Mouse (Mus musculus) heart, postnatal 0 days (tissue): ENCODE results near the gene Lypla2. TPM values are rescaled to one million over a fixed set of nuclear protein-coding genes. Genes with fewer than 3 reads are reported as not detected.
"Not testable (repeated sequence)": the region's sequence is repeated elsewhere in the genome, so short reads cannot be mapped to it uniquely, and the experiment has no call there.

Experiments
- ATAC-seq: fragments of 200-750 bp; cut with Nextera tagmentation; 2 replicates; pipeline ENCODE4 v1.8.0; 2017; ENCODE audit warnings: low read depth, moderate number of reproducible peaks, moderate library complexity; ENCODE audit not compliant: insufficient read depth
- DNase-seq: peaks from one replicate; pipeline ENCODE4 v3.0.0-alpha.2; 2016; ENCODE audit warnings: low spot score
- H3K27ac ChIP-seq: fragments of 300-500 bp; sonication (generic); 2 replicates; pipeline ENCODE4 v1.5.1; 2014; ENCODE audit warnings: low read depth, mild to moderate bottlenecking
- H3K27me3 ChIP-seq: fragments of 300-500 bp; sonication (generic); 2 replicates; pipeline ENCODE4 v1.6.1; 2014; ENCODE audit warnings: low read length, mixed read lengths; ENCODE audit not compliant: control insufficient read depth, insufficient read depth
- H3K36me3 ChIP-seq: fragments of 300-500 bp; sonication (generic); replicated peaks from 2 replicates; pipeline ENCODE4 v1.6.1; 2014; ENCODE audit warnings: low read length, mixed read lengths; ENCODE audit not compliant: control insufficient read depth, insufficient read depth
- H3K4me1 ChIP-seq: fragments of 300-500 bp; sonication (generic); 2 replicates; pipeline ENCODE4 v1.6.1; 2014; ENCODE audit warnings: antibody characterized with exemption; ENCODE audit not compliant: control insufficient read depth, insufficient read depth
- H3K4me2 ChIP-seq: fragments of 300-500 bp; sonication (generic); 2 replicates; pipeline ENCODE4 v1.6.1; 2014; ENCODE audit warnings: low read depth, mild to moderate bottlenecking, low read length, moderate library complexity
- H3K4me3 ChIP-seq: fragments of 300-500 bp; sonication (generic); 2 replicates; pipeline ENCODE4 v1.5.1; 2014; ENCODE audit warnings: low read depth, low read length
- H3K9ac ChIP-seq: fragments of 300-500 bp; sonication (generic); replicated peaks from 2 replicates; pipeline ENCODE4 v1.6.1; 2014; ENCODE audit warnings: low read depth, low read length, mixed read lengths
- H3K9me3 ChIP-seq: fragments of 300-500 bp; sonication (generic); replicated peaks from 2 replicates; pipeline ENCODE4 v1.6.1; 2016; ENCODE audit warnings: low read length; ENCODE audit not compliant: control insufficient read depth
- CTCF ChIP-seq: IDR thresholded peaks from 2 replicates; pipeline ENCODE4 v1.5.1; 2016; ENCODE audit warnings: antibody characterized with exemption, control low read depth, low read depth
- EP300 ChIP-seq: IDR thresholded peaks from 2 replicates; pipeline ENCODE4 v1.6.1; 2016; ENCODE audit warnings: antibody characterized with exemption, low read depth
- WGBS: fragments of 180-500 bp; shearing (Covaris S2); extraction: QIAGEN DNeasy Blood & Tissue Kit; methylation state at CpG from one replicate; pipeline ENCODE4 v1.1.7; 2014; 5-methylcytosine and 5-hydroxymethylcytosine counted together
- polyA plus RNA-seq: library from polyadenylated mRNA; unstranded; fragments of >200 nt; fragmentation: Nextera tagmentation; extraction: Ambion mirVana; gene quantifications from 2 replicates; pipeline ENCODE4 v1.2.1, GENCODE M21; 2015
- total RNA-seq: library from RNA; depleted of rRNA; stranded (reverse); fragments of >200 nt; gene quantifications from 2 replicates; pipeline ENCODE4 v1.2.3, GENCODE M21; 2014; ENCODE audit warnings: low replicate concordance

Lypla2 gene
- total and polyA plus RNA-seq, 2 experiments from 2014 or later: 58.4 to 66.8 TPM

- no peak overlapping the region for H3K4me3 ChIP-seq
- no peak overlapping the region for H3K27ac ChIP-seq
- no peaks in the 10 kb centered on the region for H3K27me3 ChIP-seq
- DNase-seq: no peak
- H3K9me3 ChIP-seq: no peaks in the 10 kb centered on the region
- no peak for ATAC-seq
- TF ChIP-seq CTCF: no peak
- TF ChIP-seq EP300: no peak
- H3K4me2 ChIP-seq: no peak overlapping the region
- H3K4me1 ChIP-seq: 0 out of 2 replicates have a peak, but pooled peaks cover 9% of the 10 kb centered on the region
- WGBS: 74% methylated on average over 5 of the region's 5 CpGs
- H3K36me3 ChIP-seq: peaks cover 21% of the 10 kb centered on the region; the same call in 1 of the 2 replicates
- no peak overlapping the region for H3K9ac ChIP-seq
Observed at GRCm38 (mm10) chr4:135984556-135984955, 12.1 kb upstream of the Lypla2 start.

- Histone ChIP-seq H3K36me3 (peaks cover 28% of the 10 kb centered on the region), H3K4me2 (no peak overlapping the region), H3K4me3 (no peak overlapping the region), H3K9me3 (no peaks in the 10 kb centered on the region), H3K27me3 (no peaks in the 10 kb centered on the region), H3K27ac (no peak overlapping the region), H3K4me1 (0 out of 2 replicates have a peak, but pooled peaks cover 9% of the 10 kb centered on the region), H3K9ac (no peak overlapping the region)
- TF ChIP-seq CTCF (no peak), EP300 (no peak)
- no peak for DNase-seq
- no peak for ATAC-seq
- 69% methylated on average over 7 of the region's 7 CpGs for WGBS
Observed at GRCm38 (mm10) chr4:135981524-135982063, 9.2 kb upstream of the Lypla2 start.

- not testable (repeated sequence) for H3K4me1 ChIP-seq, DNase-seq, H3K27me3 ChIP-seq, ATAC-seq, H3K4me3 ChIP-seq, H3K4me2 ChIP-seq, H3K27ac ChIP-seq, H3K9ac ChIP-seq, H3K9me3 ChIP-seq
- H3K36me3 ChIP-seq: peaks cover 39% of the 10 kb centered on the region
- WGBS: 94% methylated on average over 5 of the region's 5 CpGs
Observed at GRCm38 (mm10) chr4:135980223-135980622, 7.8 kb upstream of the Lypla2 start.

- 0 out of 2 replicates have a peak, but pooled peaks cover 7% of the 10 kb centered on the region for H3K4me1 ChIP-seq
- H3K36me3 ChIP-seq: peaks cover 21% of the 10 kb centered on the region
- 88% methylated on average over 12 of the region's 12 CpGs for WGBS
- no peak for ATAC-seq
- no peak overlapping the region for H3K27ac ChIP-seq
- H3K27me3 ChIP-seq: no peaks in the 10 kb centered on the region
- H3K4me2 ChIP-seq: no peak overlapping the region
- no peaks in the 10 kb centered on the region for H3K9me3 ChIP-seq
- DNase-seq: no peak
- TF ChIP-seq EP300 (no peak), CTCF (no peak)
- H3K9ac ChIP-seq: no peak overlapping the region
- no peak overlapping the region for H3K4me3 ChIP-seq
Observed at GRCm38 (mm10) chr4:135976146-135976545, 3.7 kb upstream of the Lypla2 start.

GRCm38 (mm10) chr4:135972911-135973811 is 735 bp upstream of the Lypla2 start:
- peak overlapping the region; percentile 63 for H3K27ac ChIP-seq
- TF ChIP-seq CTCF: no peak
- TF ChIP-seq EP300: no peak

More at GRCm38 (mm10) chr4:135972911-135973811, 735 bp upstream of the Lypla2 start:
- no peak for ATAC-seq
- peaks cover 43% of the 10 kb centered on the region for H3K36me3 ChIP-seq
- H3K9me3 ChIP-seq: no peaks in the 10 kb centered on the region
- WGBS: 47% methylated on average over 13 of the region's 13 CpGs
- H3K4me3 ChIP-seq: peak overlapping the region; percentile 81
- 0 out of 2 replicates have a peak, but pooled peaks cover 7% of the 10 kb centered on the region for H3K4me1 ChIP-seq
- H3K4me2 ChIP-seq: peak overlapping the region; percentile 82
- no peak for DNase-seq
- no peak overlapping the region for H3K9ac ChIP-seq
- H3K27me3 ChIP-seq: no peaks in the 10 kb centered on the region
